Mouse (Mus musculus) right cerebral cortex, postnatal 10 days (tissue): ENCODE data around the gene Dip2c.

ENCODE experiments used
- DNase-seq, 2 experiments: peaks; one replicate each; pipeline ENCODE4 v3.0.0; 2021; ENCODE audit warnings: low spot score in 2 of 2

Gene Dip2c

GRCm38 (mm10) chr13:9329307-9329915, 53.1 kb downstream of the Dip2c start:
- DNase-seq = no peak

- no peak for DNase-seq
These were observed 56.9 kb downstream of the Dip2c start for GRCm38 (mm10) chr13:9333187-9333586.

GRCm38 (mm10) chr13:9340293-9340692, 64.0 kb downstream of the Dip2c start:
- DNase-seq = no peak

DNA sequence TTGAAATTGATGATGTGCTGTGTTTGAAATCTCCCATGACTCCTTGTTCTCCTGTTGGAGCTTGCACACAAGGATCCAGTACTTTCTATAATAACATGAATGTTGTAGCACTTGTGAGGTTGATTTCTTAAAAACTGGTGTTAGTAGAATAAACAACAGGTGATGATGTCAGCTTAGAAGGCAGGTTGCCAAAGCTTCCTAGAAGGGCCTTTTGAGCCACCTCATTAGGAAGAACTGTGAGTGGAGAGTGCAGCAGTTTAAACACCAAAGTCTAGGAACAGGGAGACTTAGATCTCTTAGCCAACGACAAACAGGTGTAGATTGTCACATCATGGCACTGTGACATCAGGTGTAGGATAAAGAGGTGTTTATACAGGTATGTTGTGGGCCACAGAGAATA, 66.4 kb downstream of the Dip2c start:
- no peak for DNase-seq

DNA sequence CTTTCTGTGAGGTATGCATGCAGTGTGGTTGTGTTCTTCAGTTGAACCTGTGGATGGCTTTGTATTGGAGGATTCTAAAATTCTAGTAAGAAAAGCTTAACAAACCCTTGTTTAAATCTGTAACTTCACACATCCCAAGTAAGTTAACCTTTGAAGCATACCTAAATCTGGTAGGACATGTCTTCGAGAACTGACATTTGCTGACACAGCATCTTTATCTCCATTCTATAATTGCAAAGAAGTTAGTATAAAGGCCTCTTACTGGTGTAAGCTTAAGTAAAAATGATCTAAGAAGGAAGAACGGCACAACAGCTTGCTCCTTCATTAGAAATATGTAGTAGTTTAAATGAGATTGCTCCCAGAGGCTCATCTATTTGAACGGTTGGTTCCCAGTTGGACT, 71.1 kb downstream of the Dip2c start:
- DNase-seq = no peak

DNA sequence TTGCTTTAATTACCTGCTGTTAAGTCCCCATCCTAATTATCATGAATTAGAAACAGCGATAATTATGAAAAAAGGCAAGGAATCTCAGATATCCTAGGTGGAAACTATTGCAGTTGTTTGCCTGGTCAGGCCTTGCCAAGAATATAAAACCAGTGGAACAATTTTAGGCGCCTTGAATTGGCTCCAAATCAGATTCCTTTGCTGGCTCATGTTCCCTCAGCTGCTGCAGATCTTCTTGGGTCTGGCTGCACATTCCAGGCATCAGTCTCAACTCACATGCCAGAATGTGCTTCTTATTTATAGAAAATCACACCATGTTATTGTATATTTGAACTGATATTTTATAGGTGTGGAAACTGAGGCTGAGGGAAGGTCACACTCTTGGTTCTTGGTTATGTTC, 74.3 kb downstream of the Dip2c start:
- DNase-seq = peak; percentile 45 to 68

- DNase-seq = no peak
These were observed 77.6 kb downstream of the Dip2c start for GRCm38 (mm10) chr13:9353890-9354289.

DNA sequence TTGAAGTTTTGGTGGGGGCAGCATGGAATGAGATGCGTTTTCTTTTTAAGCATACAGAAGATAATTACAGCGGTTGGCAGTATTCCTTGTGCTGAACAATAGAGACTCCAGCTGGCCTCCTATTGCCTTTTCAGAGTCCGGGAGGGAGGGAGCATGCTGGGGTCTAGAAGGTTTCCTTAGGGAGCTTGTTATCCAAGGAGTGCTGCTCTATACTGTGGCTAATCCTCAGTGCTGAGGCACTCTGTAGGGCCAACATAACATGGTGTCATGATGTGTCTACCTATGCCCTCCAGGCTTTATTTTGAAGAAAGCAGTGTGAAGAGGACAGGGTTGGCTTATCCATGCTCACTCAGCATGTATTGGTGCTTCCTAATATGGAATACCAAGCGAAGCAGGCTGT, 79.0 kb downstream of the Dip2c start:
- DNase-seq = no peak

DNA sequence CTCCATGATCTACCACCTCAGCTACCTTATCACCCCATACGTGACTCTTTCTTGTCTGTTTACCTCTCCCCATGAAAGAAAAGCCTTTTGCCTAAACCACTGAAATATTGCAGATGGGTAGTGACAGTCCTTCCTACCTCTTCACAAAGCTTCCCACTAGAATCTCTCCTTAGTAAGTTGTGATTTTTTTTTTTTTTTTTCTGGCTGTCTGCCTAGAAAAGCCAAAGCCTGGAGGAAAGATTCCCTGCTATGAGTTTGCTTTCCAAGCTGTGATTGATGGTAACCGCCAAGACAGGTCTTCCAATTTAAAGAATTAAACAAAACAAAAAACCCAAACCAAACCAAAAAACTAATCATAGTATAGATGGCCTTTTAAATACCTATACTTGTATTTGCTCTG, 85.1 kb downstream of the Dip2c start:
- no peak for DNase-seq

DNA sequence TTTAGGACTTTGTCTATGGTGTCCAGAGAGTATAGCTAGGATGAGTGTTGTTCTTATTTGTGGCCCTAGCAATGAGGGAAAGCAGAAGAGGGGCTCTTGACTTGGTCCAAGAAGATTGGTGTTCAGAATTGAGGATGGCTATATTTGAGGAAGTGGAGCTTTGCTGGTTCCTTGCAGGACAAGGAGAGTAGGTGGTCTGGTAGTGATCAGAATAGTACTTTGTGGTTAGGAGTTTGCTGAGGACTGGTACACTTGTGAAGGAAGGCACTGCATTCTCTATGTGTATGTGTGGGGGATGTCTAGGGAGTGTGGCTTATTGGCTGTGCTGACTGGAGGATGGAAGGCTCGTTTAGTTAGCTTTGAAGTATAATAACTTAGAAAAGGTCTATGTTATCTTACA, 95.1 kb downstream of the Dip2c start:
- no peak for DNase-seq

- no peak for DNase-seq
These were observed 100.8 kb downstream of the Dip2c start for GRCm38 (mm10) chr13:9377130-9377529.

- DNase-seq = no peak
These were observed 104.5 kb downstream of the Dip2c start for GRCm38 (mm10) chr13:9380740-9381410.

GRCm38 (mm10) chr13:9388017-9388416, 111.7 kb downstream of the Dip2c start:
- no peak for DNase-seq

DNA sequence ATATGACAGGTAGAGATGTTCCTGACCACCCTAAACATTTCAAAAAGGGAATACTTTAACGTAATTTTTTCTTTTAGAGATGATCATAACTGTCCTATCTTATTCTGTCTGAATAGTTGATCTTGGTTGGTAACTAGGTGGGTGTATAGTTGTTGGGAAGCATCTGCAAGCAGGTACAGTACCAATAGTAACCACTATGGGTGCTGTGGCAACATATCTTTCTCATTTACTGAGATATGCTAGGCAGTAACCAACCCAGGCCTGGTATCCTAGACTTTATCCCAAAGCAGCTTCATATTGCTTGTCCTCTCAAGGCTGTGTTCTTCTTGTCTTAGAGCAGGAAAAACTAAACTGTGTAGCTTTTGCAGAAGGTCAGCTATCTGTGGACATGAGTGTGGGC, 113.0 kb downstream of the Dip2c start:
- DNase-seq = no peak

DNA sequence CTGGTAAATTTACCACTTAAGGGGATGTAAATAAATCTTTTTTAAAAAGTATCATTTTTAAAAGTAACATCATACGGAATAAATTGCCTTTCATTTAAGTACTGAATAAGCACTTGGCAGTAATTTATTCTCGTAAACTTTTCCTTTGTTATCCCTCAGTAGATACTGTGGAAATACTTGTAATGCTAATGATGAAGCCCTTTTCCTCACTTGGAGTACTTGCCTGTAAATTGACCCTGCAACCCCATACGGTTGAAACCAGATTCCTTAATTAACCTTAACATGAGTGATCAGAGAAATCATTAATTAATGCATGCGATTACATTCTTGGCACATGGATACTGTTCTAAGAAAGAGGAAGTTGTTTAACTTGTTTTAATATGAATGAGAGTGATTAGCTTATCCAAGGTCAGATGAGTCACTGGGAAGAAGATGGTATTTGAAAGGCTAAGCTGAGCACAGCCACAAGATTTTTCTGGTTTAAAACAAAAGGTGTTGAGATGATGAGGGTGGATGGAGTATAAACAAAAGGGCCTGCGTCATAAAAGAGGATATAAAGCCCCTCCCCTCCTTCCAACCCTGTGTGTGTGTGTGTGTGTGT, 114.0 kb downstream of the Dip2c start:
- DNase-seq = no peak

- DNase-seq = no peak
These were observed 117.1 kb downstream of the Dip2c start for GRCm38 (mm10) chr13:9393470-9393869.

GRCm38 (mm10) chr13:9395286-9395685, 119.0 kb downstream of the Dip2c start:
- no peak for DNase-seq

DNA sequence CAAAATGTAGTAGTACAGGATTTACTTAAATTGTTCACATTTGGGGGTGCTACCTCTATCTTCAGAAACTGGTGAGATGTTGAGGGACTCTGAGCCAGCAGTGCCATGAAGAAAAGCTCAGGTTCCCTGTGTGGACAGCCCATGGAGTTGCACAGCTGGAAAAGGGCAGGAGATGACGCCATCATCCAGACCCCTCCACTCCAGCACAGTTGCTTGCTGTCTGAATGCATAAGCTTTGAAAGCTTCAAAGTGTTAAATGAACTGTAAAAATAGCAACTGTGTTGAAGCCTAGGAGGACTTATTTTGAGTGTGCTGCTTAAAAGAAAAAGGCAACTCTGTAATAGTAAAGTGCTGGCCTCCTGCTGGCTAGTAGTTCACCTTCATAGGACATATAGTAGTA, 122.5 kb downstream of the Dip2c start:
- DNase-seq = no peak

DNA sequence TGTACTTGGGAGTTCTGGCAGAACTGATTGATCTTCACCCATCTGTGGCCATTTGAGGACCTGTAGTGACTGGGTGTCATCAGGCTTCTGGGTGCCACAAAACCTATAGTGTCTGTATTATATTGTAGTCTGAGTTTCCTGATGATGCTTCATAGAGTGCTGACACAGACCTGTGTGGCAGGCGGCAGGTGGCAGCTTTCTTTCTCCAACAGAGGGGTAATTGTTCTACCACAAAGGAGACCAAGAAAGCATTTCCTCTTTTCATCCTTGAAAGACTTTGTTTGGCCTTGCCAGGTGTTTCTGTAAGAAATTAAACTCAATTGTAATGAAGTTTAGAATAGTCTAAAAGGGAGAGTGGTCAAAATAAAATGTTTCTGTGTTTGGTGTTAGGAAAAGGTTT, 129.1 kb downstream of the Dip2c start:
- no peak for DNase-seq

DNA sequence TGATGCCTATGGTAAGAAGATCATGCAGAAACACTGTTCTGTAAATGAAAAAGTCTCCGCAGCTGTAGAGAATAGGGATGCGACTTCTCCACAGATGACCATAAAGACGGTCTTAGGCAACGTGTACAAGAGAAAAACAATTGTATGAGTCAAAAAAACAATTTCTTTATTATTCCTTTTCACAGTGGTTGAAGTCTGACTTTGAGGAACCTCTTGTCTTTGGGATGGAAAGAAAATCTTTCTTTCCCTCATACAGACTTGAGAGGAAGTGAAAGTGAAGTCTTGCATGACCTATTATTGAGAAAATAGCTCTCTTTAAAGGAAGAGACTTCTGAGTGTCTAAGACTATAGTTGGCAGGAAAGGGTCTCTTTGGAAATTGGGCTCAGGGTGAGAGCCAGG, 132.7 kb downstream of the Dip2c start:
- no peak for DNase-seq

DNA sequence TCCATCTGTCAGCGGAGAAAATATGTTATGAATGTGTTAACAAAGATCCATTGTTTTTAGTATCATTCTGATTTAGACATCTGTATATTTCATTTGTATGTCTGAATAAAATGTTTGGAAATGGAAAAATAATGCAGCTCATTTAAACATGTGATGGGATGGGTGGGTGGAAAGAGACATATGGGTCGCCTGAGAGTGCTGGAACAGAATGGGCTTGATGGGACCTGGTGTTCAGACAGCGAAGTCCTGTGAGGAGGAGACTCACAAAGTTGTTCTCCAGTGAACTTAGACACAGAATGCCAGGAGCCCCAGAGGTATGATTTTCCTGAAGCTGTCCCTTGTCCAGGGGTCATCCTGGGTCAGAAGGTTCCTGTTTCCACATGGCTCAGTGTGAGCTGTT, 142.1 kb downstream of the Dip2c start:
- no peak for DNase-seq

DNA sequence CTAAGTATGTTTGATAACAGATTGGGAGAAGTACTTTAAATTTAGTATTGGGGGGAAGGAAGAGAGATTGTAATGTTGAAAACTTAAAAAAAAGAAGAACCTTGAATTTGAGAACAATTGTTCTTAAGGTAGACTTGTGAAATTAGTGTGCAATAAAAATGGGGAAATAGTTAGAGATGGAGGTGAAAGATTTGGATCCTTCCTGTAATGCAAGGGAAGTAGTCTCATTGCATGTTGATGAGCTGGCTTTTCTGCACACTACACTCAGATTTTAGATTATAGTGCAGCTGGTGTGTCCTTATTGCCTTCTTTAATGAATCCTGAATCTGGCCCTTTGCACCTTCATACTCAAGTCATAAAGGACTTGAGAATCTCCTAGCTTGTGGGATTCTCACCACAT, 142.9 kb downstream of the Dip2c start:
- no peak for DNase-seq

- no peak for DNase-seq
These were observed 145.6 kb downstream of the Dip2c start for GRCm38 (mm10) chr13:9421949-9422348.

- DNase-seq = no peak
These were observed 146.5 kb downstream of the Dip2c start for GRCm38 (mm10) chr13:9422876-9423275.
